Mouse (Mus musculus): ENCODE measurements around the gene Paqr5. TPM values are rescaled to one million over a fixed set of nuclear protein-coding genes. Genes with fewer than 3 reads are reported as not detected.

Gene Paqr5
- polyA plus RNA-seq, 1 experiment from 2014 or later: 0.26 TPM

DNA sequence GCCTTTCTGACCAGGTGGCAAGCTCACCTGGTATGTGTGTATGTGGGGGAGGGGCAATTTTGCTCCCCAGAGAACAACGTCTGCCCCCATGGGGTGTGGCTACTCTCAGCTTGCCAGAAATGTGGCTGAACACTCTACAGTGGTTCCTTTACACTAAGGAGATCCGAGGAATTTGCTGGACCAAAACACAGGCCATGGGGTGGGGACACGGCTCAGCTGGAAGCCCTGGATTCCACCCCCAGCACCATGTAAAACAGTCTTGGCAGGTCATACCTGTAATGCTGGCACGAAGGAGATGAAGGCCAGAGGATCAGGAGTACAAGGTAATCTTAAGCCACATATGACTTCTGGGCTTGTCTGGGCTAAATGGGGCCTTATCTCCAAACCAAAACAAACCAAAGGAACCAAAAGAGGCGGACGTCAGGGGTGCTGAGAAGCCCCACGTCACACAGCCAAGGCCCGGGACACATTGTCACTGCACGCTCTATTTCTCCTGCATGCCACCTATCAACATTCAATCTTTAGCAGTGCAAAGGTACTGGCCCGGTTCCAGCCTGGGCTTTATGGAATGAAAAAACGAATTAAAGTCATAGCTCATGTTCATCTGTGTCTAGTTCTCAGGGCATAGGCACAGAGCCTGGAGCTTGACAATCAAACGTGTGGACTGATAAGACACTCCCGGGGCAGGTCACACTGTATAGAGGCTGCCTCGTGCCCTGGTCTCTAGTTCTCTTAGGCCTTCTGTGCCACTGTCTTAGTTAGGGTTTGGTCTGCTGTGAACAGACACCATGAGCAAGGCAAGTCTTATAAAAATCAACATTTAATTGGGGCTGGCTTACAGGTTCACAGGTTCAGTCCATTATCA is 8.2 kb downstream of the Paqr5 start:
- ATAC-seq (ENCODE audit: low FRiP score) (no peak), DNase-seq (ENCODE audit: low spot score, missing footprints) (no peak)
- H3K27ac ChIP-seq (ENCODE audit: low read depth, low read length): no peak overlapping the region
- H3K9me3 ChIP-seq (ENCODE audit: control insufficient read depth, low read length): no peaks in the 10 kb centered on the region
- no peak overlapping the region for H3K4me2 ChIP-seq
- H3K27me3 ChIP-seq (ENCODE audit: control insufficient read depth, insufficient read depth, low read length): no peaks in the 10 kb centered on the region
- WGBS: 87% methylated on average over 14 of the region's 14 CpGs
- H3K4me3 ChIP-seq (ENCODE audit: low read depth, low read length): no peak overlapping the region
- no peaks in the 10 kb centered on the region for H3K36me3 ChIP-seq (ENCODE audit: control insufficient read depth, insufficient read depth, low read length)
- no peak overlapping the region for H3K9ac ChIP-seq (ENCODE audit: low read length)
- H3K4me1 ChIP-seq (ENCODE audit: control insufficient read depth, insufficient read depth, low read length): no peaks in the 10 kb centered on the region

DNA sequence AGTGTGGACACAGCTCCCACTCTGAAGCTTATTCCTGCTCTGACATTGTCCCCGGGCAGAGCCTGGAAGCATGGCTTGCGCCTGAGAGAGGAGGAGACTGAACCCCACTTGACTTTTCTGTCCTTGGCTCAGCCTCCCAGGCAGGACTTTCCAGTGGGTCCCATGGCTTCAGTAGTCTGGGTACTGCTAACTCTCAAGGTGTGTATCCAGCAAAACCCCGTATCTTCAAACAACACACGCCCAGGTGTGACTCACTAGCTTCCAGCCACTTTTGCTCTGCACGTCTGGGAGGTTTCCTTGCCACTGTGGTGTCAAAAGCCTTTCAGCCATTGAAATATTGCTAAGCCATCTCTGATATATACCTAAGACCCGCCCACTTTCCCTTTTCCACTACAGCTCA is 9.3 kb downstream of the Paqr5 start:
- Histone ChIP-seq H3K36me3 (ENCODE audit: control insufficient read depth, insufficient read depth, low read length) (no peaks in the 10 kb centered on the region), H3K27ac (ENCODE audit: low read depth, low read length) (no peak overlapping the region), H3K9me3 (ENCODE audit: control insufficient read depth, low read length) (no peaks in the 10 kb centered on the region), H3K4me3 (ENCODE audit: low read depth, low read length) (no peak overlapping the region), H3K4me2 (no peak overlapping the region), H3K9ac (ENCODE audit: low read length) (no peak overlapping the region), H3K27me3 (ENCODE audit: control insufficient read depth, insufficient read depth, low read length) (no peaks in the 10 kb centered on the region), H3K4me1 (ENCODE audit: control insufficient read depth, insufficient read depth, low read length) (no peaks in the 10 kb centered on the region)
- WGBS: 86% methylated on average over 6 of the region's 6 CpGs
- ATAC-seq (ENCODE audit: low FRiP score) (no peak), DNase-seq (ENCODE audit: low spot score, missing footprints) (no peak)

DNA sequence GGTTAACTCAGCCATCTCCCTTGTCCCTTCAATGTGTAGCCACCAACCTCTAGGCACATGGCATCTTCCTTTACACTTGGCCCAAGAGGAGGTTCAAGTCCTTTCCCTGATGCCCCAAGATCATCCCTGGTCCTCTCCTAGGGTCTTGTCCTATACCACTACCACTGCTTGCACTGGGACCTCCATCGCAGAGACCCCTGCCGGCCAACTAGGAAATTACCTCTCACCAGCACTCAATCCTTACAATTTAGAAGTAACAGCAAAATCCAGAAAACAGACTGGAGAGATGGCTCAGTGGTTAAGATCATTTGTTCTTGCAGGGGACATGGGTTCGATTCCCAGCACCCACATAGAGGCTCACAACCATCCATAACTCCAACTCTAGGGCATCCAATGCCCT is 11.2 kb downstream of the Paqr5 start:
- 76% methylated on average over 3 of the region's 3 CpGs for WGBS
- Histone ChIP-seq H3K27ac (ENCODE audit: low read depth, low read length) (no peak overlapping the region), H3K9me3 (ENCODE audit: control insufficient read depth, low read length) (no peaks in the 10 kb centered on the region), H3K9ac (ENCODE audit: low read length) (no peak overlapping the region), H3K4me3 (ENCODE audit: low read depth, low read length) (no peak overlapping the region), H3K36me3 (ENCODE audit: control insufficient read depth, insufficient read depth, low read length) (no peaks in the 10 kb centered on the region), H3K4me2 (no peak overlapping the region), H3K4me1 (ENCODE audit: control insufficient read depth, insufficient read depth, low read length) (no peaks in the 10 kb centered on the region), H3K27me3 (ENCODE audit: control insufficient read depth, insufficient read depth, low read length) (no peaks in the 10 kb centered on the region)
- no peak for DNase-seq (ENCODE audit: low spot score, missing footprints)
- no peak for ATAC-seq (ENCODE audit: low FRiP score)

DNA sequence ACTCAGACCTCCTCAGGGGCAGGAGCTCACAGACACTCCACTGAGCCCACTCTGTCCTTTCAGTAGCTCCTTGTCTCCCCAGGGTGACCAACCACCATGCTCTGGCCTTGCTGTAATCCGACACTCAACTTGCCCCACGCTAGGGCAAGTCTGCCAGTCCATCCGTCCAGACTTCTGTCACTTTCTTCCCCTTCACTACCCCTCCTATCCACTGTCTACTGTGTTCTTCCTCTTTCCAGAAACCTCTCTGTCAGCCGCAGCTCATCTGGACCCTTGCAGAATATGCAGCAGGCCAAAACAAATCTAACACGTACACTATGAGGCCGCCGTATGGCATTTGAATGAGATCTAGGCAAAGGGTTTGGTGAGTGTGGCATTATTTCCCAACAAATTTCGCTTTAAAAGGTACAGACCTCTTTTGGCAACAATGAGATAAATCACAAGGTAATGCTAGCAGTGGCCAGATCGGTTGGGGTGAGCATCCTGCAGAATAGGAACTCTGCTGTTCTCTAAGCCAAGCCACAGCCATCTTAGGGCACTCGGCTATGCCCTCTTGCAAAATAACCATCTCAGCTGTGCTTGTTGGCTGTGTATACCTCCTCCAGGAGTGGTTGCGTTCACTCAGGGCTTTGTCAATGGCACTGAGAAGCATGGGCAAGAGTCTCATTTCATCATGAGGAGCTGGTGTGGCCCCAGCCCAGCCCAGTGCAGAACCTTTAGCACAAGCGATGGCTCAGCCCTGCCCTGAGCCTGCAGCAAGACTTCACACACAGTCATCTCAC is 13.1 kb downstream of the Paqr5 start:
- Histone ChIP-seq H3K36me3 (ENCODE audit: control insufficient read depth, insufficient read depth, low read length) (no peaks in the 10 kb centered on the region), H3K9me3 (ENCODE audit: control insufficient read depth, low read length) (no peaks in the 10 kb centered on the region), H3K9ac (ENCODE audit: low read length) (no peak overlapping the region), H3K4me1 (ENCODE audit: control insufficient read depth, insufficient read depth, low read length) (no peaks in the 10 kb centered on the region), H3K27ac (ENCODE audit: low read depth, low read length) (no peak overlapping the region), H3K4me3 (ENCODE audit: low read depth, low read length) (no peak overlapping the region), H3K27me3 (ENCODE audit: control insufficient read depth, insufficient read depth, low read length) (no peaks in the 10 kb centered on the region), H3K4me2 (no peak overlapping the region)
- ATAC-seq (ENCODE audit: low FRiP score) (no peak), DNase-seq (ENCODE audit: low spot score, missing footprints) (no peak)
- 77% methylated on average over 12 of the region's 12 CpGs for WGBS

DNA sequence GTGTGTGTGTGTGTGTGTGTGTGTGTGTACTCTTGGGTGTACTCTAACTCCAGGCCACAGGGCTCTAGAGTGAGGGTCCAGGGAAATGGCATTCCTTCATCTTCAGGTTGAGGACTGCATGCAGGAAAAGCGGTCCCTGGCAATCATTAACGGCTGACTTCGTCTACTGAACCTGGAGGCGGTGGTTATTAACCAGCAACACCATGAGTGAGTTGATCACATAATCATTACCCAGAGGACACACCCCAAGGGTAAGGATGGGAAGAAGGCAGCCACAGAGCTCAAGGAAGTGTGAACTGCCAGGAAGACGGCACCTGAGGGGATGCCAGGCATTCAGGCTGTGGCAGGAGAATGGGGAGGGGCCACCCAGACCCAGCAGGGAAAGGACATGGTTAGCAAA is 18.3 kb downstream of the Paqr5 start:
- no peak overlapping the region for H3K4me3 ChIP-seq (ENCODE audit: low read depth, low read length)
- no peak for ATAC-seq (ENCODE audit: low FRiP score)
- no peak overlapping the region for H3K27ac ChIP-seq (ENCODE audit: low read depth, low read length)
- no peak overlapping the region for H3K9ac ChIP-seq (ENCODE audit: low read length)
- H3K27me3 ChIP-seq (ENCODE audit: control insufficient read depth, insufficient read depth, low read length): no peaks in the 10 kb centered on the region
- no peak overlapping the region for H3K4me2 ChIP-seq
- H3K4me1 ChIP-seq (ENCODE audit: control insufficient read depth, insufficient read depth, low read length): peaks cover 3% of the 10 kb centered on the region; the same call in 1 of the 2 replicates
- no peaks in the 10 kb centered on the region for H3K9me3 ChIP-seq (ENCODE audit: control insufficient read depth, low read length)
- no peaks in the 10 kb centered on the region for H3K36me3 ChIP-seq (ENCODE audit: control insufficient read depth, insufficient read depth, low read length)
- 88% methylated on average over 5 of the region's 5 CpGs for WGBS
- DNase-seq (ENCODE audit: low spot score, missing footprints): no peak

DNA sequence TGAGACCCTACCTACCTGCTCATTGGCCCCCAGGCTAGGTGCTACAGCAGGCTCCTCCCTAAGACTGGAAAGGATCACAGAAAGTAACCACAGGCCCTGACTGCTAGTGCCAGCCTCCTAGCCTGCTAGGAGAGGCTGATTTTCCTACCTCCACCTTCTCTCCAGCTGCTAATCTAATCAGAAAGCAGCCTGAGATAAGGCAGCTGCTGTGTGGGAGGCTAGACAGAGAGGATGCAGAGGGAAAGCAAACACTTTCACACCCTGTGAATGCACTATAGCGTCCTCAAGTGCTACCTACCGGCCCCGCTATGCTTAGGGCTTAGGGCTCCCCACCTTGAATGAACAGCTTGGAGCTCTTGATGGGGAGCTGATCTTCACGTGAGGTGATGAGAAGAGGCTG is 19.6 kb downstream of the Paqr5 start:
- Histone ChIP-seq H3K36me3 (ENCODE audit: control insufficient read depth, insufficient read depth, low read length) (no peaks in the 10 kb centered on the region), H3K9ac (ENCODE audit: low read length) (no peak overlapping the region), H3K4me3 (ENCODE audit: low read depth, low read length) (no peak overlapping the region), H3K27ac (ENCODE audit: low read depth, low read length) (no peak overlapping the region), H3K27me3 (ENCODE audit: control insufficient read depth, insufficient read depth, low read length) (no peaks in the 10 kb centered on the region), H3K4me1 (ENCODE audit: control insufficient read depth, insufficient read depth, low read length) (peaks cover 7% of the 10 kb centered on the region; the same call in 1 of the 2 replicates), H3K4me2 (no peak overlapping the region), H3K9me3 (ENCODE audit: control insufficient read depth, low read length) (no peaks in the 10 kb centered on the region)
- WGBS: 72% methylated on average over 4 of the region's 4 CpGs
- no peak for DNase-seq (ENCODE audit: low spot score, missing footprints)
- no peak for ATAC-seq (ENCODE audit: low FRiP score)

DNA sequence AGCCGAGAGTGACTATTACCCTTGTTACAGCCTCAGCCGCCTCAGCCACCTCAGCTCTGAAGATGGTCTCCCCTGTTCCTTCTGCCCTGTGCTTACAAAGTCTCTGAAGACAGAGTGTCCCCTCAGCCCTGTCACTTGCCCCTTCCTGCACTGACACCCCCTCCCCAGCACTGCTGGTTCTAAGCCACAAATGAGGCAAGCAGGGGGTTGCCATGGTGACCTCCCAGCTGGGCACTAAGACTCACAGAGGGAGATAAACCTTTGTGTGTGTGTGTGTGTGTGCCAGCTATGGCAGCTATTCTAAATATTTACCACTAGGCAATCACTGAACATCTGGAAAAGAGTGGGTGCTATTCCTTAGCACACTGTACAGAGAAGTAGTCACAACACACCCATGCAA is 23.0 kb downstream of the Paqr5 start:
- WGBS: 40% methylated on average over 2 of the region's 2 CpGs
- Histone ChIP-seq H3K36me3 (ENCODE audit: control insufficient read depth, insufficient read depth, low read length) (no peaks in the 10 kb centered on the region), H3K4me3 (ENCODE audit: low read depth, low read length) (no peak overlapping the region)

DNA sequence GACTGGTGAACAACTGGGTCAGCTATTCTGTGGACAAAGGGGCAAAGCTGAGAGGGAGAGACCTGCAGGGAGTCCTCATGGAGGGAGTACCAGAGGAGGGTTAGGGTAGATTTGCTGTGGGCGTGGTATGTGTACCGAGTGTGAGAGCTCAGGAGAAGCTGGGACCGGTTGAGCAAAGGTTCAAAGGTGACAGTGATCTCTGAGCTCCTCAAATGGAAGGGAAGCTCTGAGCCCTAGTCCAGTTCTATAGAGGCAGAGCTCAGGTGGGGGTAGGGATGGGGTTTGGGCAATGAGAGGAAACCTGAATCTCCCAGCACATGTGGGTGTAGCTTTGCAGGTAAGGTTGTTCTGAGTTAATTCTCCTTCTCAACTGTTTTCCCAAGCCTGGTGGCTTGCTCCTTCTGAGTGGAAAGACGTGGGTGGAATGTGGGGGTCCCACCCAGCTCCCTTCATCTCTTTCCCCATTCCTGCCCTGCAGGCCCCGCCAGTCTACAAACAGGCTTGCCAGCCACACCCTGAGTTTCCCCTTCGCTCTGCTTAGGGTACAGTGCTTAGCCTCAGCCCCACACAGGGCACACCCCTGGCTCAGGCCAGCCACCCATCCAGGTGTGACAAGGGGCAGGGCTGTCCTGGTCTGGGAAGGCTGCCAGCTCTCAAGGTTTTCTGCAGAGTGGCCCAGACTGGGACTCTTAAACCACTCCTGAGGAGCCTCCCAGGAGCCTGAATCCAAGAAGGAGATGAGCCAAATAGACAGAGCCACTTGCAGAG is 26.8 kb downstream of the Paqr5 start:
- 82% methylated on average over 6 of the region's 6 CpGs for WGBS
- no peaks in the 10 kb centered on the region for H3K36me3 ChIP-seq (ENCODE audit: control insufficient read depth, insufficient read depth, low read length)
- H3K4me2 ChIP-seq: no peak overlapping the region
- H3K27ac ChIP-seq (ENCODE audit: low read depth, low read length): no peak overlapping the region
- no peak overlapping the region for H3K9ac ChIP-seq (ENCODE audit: low read length)
- H3K4me3 ChIP-seq (ENCODE audit: low read depth, low read length): no peak overlapping the region
- H3K27me3 ChIP-seq (ENCODE audit: control insufficient read depth, insufficient read depth, low read length): no peaks in the 10 kb centered on the region
- no peaks in the 10 kb centered on the region for H3K9me3 ChIP-seq (ENCODE audit: control insufficient read depth, low read length)
- no peak for ATAC-seq (ENCODE audit: low FRiP score)
- peaks cover 7% of the 10 kb centered on the region; the same call in 1 of the 2 replicates for H3K4me1 ChIP-seq (ENCODE audit: control insufficient read depth, insufficient read depth, low read length)
- no peak for DNase-seq (ENCODE audit: low spot score, missing footprints)

More for the DNA sequence above, 23.0 kb downstream of the Paqr5 start:
- H3K9ac ChIP-seq (ENCODE audit: low read length): no peak overlapping the region
- no peak overlapping the region for H3K27ac ChIP-seq (ENCODE audit: low read depth, low read length)
- DNase-seq (ENCODE audit: low spot score, missing footprints) (peak; percentile 87), ATAC-seq (ENCODE audit: low FRiP score) (no peak)
- H3K27me3 ChIP-seq (ENCODE audit: control insufficient read depth, insufficient read depth, low read length): no peaks in the 10 kb centered on the region
- no peaks in the 10 kb centered on the region for H3K9me3 ChIP-seq (ENCODE audit: control insufficient read depth, low read length)
- H3K4me2 ChIP-seq: no peak overlapping the region
- peaks cover 7% of the 10 kb centered on the region; the same call in 1 of the 2 replicates for H3K4me1 ChIP-seq (ENCODE audit: control insufficient read depth, insufficient read depth, low read length)

Data from midbrain, embryonic 11.5 days (tissue).